Mouse (Mus musculus) megakaryocyte, adult 5-6 weeks (primary cell): ENCODE results near the gene C1qtnf3. TPM values are rescaled to one million over a fixed set of nuclear protein-coding genes. Genes with fewer than 3 reads are reported as not detected.
"Not testable (repeated sequence)": the region's sequence is repeated elsewhere in the genome, so short reads cannot be mapped to it uniquely, and the experiment has no call there.

ENCODE experiments used
- ATAC-seq: 2 replicates; pipeline ENCODE4 v1.8.0; 2016; ENCODE audit warnings: mild to moderate bottlenecking, inconsistent platforms; ENCODE audit not compliant: poor library complexity, severe bottlenecking
- total RNA-seq, 2 experiments: library from RNA; stranded (forward) in 1 of 2; stranded (reverse) in 1 of 2; fragments of 153-499, 151-499 nt in 1 of 2; fragments of 221-1000, 200-1000 nt in 1 of 2; gene quantifications; 2 replicates each; pipeline versions ENCODE4 v1.2.3 to v1.2.4; 2015 to 2017

Gene C1qtnf3
- total RNA-seq, 2 experiments from 2014 or later: not detected

DNA sequence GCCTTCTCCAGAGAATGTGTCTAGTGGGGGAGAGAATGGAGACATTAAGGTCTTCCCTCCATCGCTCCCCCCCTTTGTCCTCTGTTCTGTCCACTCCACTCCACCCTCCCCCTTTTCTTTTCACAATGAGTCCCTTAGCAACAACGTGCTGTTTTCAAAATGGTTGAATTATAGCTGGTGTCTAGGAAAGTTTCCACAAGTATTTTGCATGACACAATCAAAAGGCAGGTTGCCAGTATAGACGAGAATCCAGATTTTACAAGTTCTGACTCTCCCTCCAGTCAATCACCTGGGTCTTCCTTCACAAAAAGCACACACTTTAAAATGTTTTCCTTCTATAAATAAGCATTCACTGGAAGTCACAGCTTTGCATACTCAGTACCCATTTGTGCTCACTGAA lies 4.6 kb downstream of the C1qtnf3 start:
- no peak for ATAC-seq

DNA sequence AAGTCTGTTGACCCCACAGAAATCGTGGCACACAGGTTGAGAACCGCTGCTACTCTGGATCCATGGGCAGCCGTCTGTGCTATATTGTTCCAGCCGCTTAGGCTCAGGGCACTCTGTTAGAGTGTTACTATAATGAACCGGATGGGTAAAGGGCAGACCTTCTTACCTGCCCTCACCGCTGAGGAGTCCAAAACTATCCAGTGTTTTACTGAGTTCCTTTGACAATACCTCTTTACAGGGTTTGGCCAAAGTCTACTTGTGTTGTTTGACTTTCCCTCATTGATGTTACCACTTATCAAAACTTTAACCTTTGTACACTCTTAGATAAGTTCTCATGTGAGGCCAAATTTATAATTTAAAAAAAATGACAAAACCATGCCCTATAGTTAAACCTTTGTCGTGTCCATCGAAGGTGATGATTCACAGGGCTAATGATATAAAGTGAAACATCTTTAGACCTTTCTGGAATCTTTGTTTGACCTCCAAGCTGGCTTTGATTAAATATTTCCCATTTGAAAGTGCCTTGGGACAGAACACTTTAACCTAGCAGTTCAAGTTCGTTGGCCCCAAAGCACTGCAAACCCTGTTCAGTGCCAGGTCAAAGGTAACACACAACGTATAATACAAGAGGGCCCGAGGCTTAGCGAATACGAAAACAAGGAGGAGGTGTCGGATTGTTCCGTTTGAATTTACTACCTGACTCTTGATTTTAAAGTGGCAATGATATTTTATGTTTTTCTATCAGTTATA lies 7.3 kb downstream of the C1qtnf3 start:
- ATAC-seq: no peak

DNA sequence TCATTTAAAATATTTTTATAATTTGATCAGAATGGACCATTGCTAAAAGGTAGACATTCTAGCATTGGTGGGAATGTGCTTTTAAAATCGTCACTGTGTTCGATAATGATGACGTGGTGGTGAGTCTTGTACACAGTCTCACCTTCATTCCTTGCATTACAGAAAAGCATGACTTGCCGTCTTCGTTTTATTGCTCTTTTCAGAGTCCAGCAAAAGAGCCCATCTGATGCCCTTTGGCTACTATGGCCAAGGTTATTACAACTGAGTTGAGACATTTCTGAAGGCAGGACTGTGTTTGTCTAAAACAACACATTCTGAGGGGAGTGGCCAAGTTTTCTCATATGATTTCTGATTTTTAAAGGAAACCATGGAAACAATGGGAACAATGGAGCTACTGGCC lies 8.1 kb downstream of the C1qtnf3 start:
- ATAC-seq: no peak

DNA sequence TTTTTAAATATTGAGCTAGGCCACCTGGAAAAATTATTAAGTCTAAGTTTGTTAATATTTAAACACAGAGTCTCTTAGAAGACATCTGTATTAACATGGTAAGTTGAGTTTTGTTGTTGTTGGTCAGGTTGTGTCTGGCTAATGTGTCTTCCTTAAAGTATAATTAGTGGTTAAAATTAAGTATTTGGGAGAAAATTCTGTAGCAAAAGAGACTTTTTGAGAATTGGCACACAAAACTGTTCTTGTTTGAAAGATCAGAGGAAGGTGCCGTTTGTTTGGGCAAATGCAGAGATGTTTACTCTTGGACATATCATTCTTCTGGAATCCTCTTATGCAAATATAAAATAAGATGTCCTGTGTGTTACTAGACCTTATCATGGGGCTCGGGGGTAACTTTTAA lies 10.5 kb downstream of the C1qtnf3 start:
- ATAC-seq: no peak

DNA sequence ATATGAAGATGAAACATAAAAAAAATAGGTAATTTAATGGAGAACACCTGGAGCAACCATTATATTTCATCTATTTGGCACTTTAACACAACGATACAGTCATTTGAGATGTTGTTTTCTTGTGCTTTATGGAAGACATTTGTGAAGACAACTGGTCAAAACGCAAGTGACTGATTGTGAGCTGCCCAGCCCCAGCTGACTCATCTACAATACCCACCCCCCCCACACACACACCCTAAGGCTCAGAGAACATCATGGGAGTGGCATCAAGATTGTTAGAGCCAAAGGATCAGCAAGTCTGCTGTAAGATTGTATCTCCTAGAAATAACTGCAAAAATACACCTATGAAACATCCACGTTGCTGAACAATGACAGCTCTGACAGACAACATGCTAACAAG lies 17.3 kb downstream of the C1qtnf3 start:
- no peak for ATAC-seq

DNA sequence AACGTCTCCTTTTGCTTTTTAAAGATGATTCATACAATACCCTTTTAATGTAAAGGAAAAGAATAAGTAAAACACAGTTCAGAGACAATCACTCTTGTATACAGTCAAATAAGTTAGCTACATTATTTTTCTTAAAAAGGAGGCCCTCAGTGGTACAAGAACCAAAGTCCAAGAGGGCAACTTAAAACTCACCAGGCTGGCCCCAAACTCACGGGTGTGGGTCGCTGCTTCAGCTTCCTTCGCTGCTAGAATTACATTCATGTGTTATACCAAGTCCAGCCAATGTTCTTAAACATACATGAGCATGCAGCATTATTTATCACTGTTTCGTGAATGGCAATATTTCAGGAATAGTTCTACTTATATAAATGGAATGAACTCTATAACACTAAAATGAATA lies 18.6 kb downstream of the C1qtnf3 start:
- ATAC-seq: no peak

GRCm38 (mm10) chr15:10977151-10977550 lies 25.0 kb downstream of the C1qtnf3 start:
- ATAC-seq: no peak

DNA sequence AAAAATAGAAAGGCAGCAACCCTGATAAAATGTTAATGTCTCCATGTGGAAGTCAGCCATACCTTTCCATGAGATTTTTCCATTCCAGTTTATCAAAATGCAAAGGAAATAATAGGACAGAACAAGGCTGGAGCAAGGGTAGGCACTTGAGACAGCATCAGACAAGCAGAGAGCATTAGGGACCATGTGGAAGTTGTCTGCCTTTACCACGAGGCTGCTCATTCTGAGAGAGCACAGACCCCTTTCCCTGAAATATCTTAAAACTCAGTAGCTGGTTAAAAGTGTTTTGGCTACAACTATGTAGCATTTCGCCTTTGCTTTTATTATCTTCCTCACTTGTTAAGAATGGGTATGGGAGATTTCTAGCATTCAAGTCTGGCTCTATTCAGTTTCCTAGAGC lies 28.6 kb downstream of the C1qtnf3 start:
- ATAC-seq: no peak

DNA sequence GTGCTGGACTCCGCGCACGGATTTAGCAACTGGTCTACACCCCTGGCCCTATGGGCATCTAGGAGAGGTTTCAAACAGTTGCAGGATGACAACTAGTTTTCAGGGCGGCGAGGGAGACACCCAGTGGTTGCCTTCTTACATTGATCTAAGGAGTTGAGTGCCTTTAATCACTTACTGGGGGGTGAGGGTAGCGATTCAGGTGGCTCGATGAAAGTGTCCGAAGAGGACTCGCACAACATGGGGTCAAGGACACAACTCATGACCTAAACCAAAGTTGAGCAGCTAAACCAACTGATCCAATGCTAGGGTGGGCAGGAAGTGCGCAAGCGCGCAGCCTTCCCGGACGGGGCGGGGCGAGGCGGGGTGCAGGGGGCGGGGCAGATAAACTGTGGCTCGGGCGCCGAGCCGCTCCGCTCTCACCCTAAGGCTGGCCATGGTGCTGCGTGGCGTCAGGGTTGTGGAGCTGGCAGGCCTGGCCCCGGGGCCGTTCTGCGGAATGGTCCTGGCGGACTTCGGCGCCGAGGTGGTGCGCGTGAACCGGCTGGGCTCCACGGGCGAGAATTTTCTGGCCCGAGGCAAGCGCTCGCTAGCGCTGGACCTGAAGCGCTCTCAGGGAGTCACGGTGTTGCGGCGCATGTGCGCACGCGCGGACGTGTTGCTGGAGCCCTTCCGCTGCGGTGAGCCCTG lies 29.4 kb downstream of the C1qtnf3 start, which contains the start of gene Amacr:
Amacr (plus strand) TSS at position 380 of the 687 bp plus-strand sequence.
- ATAC-seq: peak; percentile 93

GRCm38 (mm10) chr15:10982064-10982435 lies 29.9 kb downstream of the C1qtnf3 start:
- 0 out of 2 replicates have a peak, but pooled peaks have one; percentile 6 for ATAC-seq

DNA sequence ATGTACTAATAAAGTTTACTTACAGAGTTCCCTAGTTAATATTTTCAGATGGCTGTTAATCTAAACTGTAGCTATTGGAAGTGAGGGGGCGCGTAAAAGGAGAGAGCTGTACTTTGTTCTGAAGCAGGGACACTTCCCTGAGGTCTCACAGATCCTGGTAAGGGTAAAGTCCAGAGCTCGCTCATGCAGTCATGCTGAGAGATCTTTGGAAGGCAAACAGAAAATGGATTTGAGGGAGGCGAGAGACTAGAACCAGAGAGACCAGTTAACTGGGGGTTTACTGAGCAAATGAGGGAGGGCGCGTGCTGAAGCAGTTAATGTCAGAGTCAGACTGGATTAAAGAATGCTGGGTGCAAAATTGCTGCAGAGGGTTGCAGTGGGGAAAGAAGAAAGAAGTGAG lies 33.6 kb downstream of the C1qtnf3 start:
- ATAC-seq: no peak

GRCm38 (mm10) chr15:10986477-10986876 lies 34.3 kb downstream of the C1qtnf3 start:
- not testable (repeated sequence) for ATAC-seq

- no peak for ATAC-seq
Observed at GRCm38 (mm10) chr15:10990411-10990810, 38.3 kb downstream of the C1qtnf3 start.

- no peak for ATAC-seq
Observed at GRCm38 (mm10) chr15:10991566-10991965, 39.4 kb downstream of the C1qtnf3 start.

DNA sequence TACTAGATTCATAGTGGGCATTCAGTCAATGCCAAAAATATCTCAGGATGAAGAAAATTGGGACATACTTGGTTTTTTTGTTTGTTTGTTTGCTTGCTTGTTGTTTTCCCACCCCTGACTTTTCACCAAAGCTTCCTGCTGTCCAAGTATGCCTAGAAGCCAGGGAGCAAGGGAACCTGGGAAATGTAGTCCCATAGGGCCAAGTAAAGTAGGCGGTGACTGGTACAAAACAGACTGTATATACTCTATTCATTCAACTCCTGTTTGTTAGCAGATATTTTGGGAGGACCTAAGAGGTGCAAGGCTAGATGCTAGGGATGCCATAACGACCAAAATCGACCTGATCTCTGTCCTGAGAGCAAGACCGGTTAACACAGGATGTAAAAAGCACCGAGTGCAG lies 47.7 kb downstream of the C1qtnf3 start:
- ATAC-seq: no peak

DNA sequence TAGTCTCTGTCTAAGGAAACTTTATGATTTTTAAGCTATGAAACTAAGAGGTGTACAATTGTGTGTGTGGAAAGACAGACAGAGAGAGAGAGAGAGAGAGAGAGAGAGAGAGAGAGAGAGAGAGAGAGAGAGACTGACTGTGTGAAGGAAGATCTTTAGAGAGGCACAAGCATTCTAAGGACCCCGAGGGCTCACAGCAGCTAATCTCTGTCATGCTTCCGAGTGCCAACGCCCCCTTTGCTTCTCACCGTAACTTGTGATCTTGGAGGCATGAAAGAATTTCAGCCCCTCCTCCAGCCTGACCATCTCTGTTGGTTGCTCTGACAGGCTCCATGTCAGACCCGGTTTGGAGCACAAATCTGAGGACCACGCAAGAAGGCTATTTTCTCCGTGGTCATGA lies 48.3 kb downstream of the C1qtnf3 start, which contains the start of gene Slc45a2:
Slc45a2 (plus strand) TSS at position 301 of the 400 bp plus-strand sequence.
- no peak for ATAC-seq

- no peak for ATAC-seq
Observed at GRCm38 (mm10) chr15:11003791-11004190, 51.7 kb downstream of the C1qtnf3 start.

GRCm38 (mm10) chr15:11004646-11005045 lies 52.5 kb downstream of the C1qtnf3 start:
- ATAC-seq: no peak

DNA sequence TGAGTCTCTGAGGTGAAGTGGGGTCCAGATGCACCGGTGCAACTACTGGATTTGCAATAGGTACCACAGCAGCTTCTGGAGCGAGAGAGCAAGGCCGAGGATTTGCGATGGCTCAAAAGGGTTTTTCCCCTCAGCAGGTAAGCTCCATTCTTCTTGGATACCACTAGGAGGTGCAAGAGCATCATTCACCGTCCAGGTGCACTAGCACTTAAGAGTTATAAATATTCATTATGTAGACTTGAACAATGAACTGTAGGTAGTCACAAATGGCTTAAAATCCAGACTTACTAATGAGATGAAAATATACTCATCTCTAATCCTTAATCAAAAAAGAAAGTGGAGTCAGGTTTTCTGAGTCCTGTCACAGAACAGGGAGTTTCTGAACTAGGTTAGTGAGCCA lies 56.6 kb downstream of the C1qtnf3 start:
- no peak for ATAC-seq

GRCm38 (mm10) chr15:11010976-11011548 lies 58.9 kb downstream of the C1qtnf3 start:
- no peak for ATAC-seq

DNA sequence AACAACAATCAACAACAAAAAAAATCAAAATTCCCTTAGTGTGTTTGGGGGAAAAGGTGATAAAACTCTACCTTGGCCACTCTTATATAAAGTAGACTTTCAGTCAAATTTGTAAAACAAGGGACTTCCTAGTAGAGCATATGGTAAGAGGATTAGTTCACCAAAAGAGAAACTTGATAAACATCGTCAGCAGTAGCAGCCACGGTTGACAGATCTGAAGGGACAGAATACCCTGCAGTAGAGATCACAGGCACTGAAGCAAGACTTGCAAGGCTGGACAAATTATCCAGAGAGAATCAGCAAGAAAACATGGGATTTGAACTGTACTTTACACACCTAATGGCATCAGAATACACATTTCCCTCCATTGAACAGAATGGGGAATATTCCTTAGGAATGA lies 62.8 kb downstream of the C1qtnf3 start:
- no peak for ATAC-seq
